In the genomic region with DNA sequence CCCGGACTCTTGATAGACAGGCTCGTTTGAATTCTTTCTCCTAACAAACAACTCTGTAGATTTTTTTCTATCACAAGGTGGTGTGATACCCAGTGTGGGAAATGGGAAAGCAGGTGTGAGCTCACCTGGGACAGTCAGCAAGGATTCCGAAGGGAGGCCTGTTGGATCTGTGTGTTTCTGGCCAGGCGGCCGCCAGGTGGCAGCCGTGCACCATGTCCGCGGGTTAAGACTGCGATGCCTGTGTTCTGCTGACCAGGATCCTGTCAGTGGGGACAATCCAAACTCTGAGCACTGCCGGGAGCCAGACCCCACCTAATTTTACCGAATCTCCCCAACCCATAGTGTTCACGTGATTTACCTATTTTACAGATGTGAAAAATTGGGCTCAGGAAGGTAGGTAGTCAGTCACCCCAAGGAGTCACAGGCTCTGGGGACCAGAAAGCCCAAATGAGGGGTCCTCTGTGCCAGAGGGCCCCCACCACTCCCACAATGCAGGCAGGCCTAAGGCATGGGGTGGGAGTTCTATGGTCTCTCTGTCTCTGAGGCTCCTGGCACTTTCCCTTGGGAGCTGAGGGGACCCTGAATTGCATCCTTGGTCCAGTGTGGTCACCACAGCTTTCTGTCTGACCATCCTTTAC, we compare ENCODE assay signal across 8 mouse cellular contexts.
DNase-seq lines count a peak whose midpoint lies in the region; ATAC-seq and TF ChIP-seq lines count a peak whose summit lies in the region.

No protein-coding gene starts in this region.

- peak; percentile 70 for ATAC-seq in intestine, postnatal 0 days
- peak; percentile 75 for ATAC-seq in midbrain, embryonic 11.5 days (ENCODE audit: low FRiP score)

- 7% methylated on average over 12 of the region's 12 CpGs for WGBS in embryonic facial prominence, embryonic 10.5 days
- WGBS in intestine, postnatal 0 days = 8% methylated on average over 12 of the region's 12 CpGs
- WGBS in midbrain, embryonic 11.5 days = 9% methylated on average over 12 of the region's 12 CpGs

- peaks cover 10% of the 10 kb centered on the region for H3K36me3 ChIP-seq in embryonic facial prominence, embryonic 10.5 days (replicated peaks)
- peaks cover 12% of the 10 kb centered on the region; the same call in 1 of the 2 replicates for H3K36me3 ChIP-seq in intestine, postnatal 0 days (ENCODE audit: control insufficient read depth, insufficient read depth)
- no peaks in the 10 kb centered on the region for H3K36me3 ChIP-seq in midbrain, embryonic 11.5 days (ENCODE audit: control insufficient read depth, insufficient read depth, low read length)

- H3K4me1 ChIP-seq in embryonic facial prominence, embryonic 10.5 days = peaks cover 22% of the 10 kb centered on the region
- no peaks in the 10 kb centered on the region for H3K4me1 ChIP-seq in intestine, postnatal 0 days (replicated peaks; ENCODE audit: control insufficient read depth, insufficient read depth, low read length)
- H3K4me1 ChIP-seq in midbrain, embryonic 11.5 days (ENCODE audit: control insufficient read depth, insufficient read depth, low read length) = no peaks in the 10 kb centered on the region; the same call in 1 of the 2 replicates

- H3K4me3 ChIP-seq in embryonic facial prominence, embryonic 10.5 days = no peak overlapping the region
- H3K4me3 ChIP-seq in intestine, postnatal 0 days (ENCODE audit: low read depth, low read length) = no peak overlapping the region
- H3K4me3 ChIP-seq in midbrain, embryonic 11.5 days (ENCODE audit: low read depth, low read length) = no peak overlapping the region

- H3K27me3 ChIP-seq in embryonic facial prominence, embryonic 10.5 days (replicated peaks; ENCODE audit: low read depth, poor library complexity, severe bottlenecking) = no peaks in the 10 kb centered on the region
- H3K27me3 ChIP-seq in intestine, postnatal 0 days (replicated peaks; ENCODE audit: control insufficient read depth, insufficient read depth, low read length) = no peaks in the 10 kb centered on the region
- H3K27me3 ChIP-seq in midbrain, embryonic 11.5 days (ENCODE audit: control insufficient read depth, insufficient read depth, low read length) = no peaks in the 10 kb centered on the region

- no peaks in the 10 kb centered on the region for H3K9me3 ChIP-seq in embryonic facial prominence, embryonic 10.5 days
- no peaks in the 10 kb centered on the region for H3K9me3 ChIP-seq in intestine, postnatal 0 days (ENCODE audit: control insufficient read depth)
- no peaks in the 10 kb centered on the region for H3K9me3 ChIP-seq in midbrain, embryonic 11.5 days (ENCODE audit: control insufficient read depth, low read length)

- no peak overlapping the region for H3K9ac ChIP-seq in intestine, postnatal 0 days (ENCODE audit: low read depth, low read length)
- no peak overlapping the region; the same call in 1 of the 2 replicates for H3K9ac ChIP-seq in midbrain, embryonic 11.5 days (ENCODE audit: low read length)

- no peak overlapping the region for H3K4me2 ChIP-seq in intestine, postnatal 0 days (replicated peaks; ENCODE audit: low read depth)
- H3K4me2 ChIP-seq in midbrain, embryonic 11.5 days = no peak overlapping the region

- peak overlapping the region; percentile 21; the same call in 1 of the 2 replicates for H3K27ac ChIP-seq in embryonic facial prominence, embryonic 10.5 days (replicated peaks)
- no peak overlapping the region for H3K27ac ChIP-seq in intestine, postnatal 0 days (ENCODE audit: low read depth, low read length)
- no peak overlapping the region for H3K27ac ChIP-seq in midbrain, embryonic 11.5 days (ENCODE audit: low read depth, low read length)

- peak; percentile 98 for TF ChIP-seq CTCF in intestine, postnatal 0 days (IDR thresholded peaks at IDR 0.05; ENCODE audit: low read depth)

- DNase-seq in adrenal gland, adult 8-10 months = peak; percentile 54
- peak; percentile 89 for DNase-seq in embryonic facial prominence, embryonic 10.5 days (ENCODE audit: low spot score)
- peak; percentile 98 for DNase-seq in heart, adult 11 months
- peak; percentile 73 to 81 for DNase-seq in left cerebral cortex, postnatal 36 days (ENCODE audit: low spot score in 2 of 2)
- DNase-seq in midbrain, embryonic 11.5 days (ENCODE audit: low spot score, missing footprints) = peak; percentile 98
- peak; percentile 55 to 79 for DNase-seq in right cerebral cortex, postnatal 36 days (ENCODE audit: low spot score in 2 of 2)
- peak; percentile 81 to 84 for DNase-seq in urinary bladder, postnatal 36 days (ENCODE audit: low spot score in 2 of 2)

- intact Hi-C loops in left cerebral cortex, postnatal 36 days (cut with DNase I) = loop anchor here (1.0 to 10.0 kb wide), 4 partner anchors 146 to 360 kb away; no protein-coding TSS in a partner anchor
